Mouse (Mus musculus) erythroblast, embryonic 14.5 days (primary cell): ENCODE measurements at regions not wholly inside any gene's neighbourhood (a gene's known extent, or its start where the extent isn't known, plus 50 kb on each side); places are given as distances from the start of the nearest gene placed in this dataset.

Experiments used
- GATA1 ChIP-seq: IDR thresholded peaks from 2 replicates; pipeline ENCODE4 v1.6.1; 2012; ENCODE audit warnings: low read length, inconsistent platforms, mixed read lengths
- TAL1 ChIP-seq: IDR thresholded peaks from 3 replicates; pipeline ENCODE4 v1.6.1; 2012; ENCODE audit warnings: low read length, inconsistent platforms, mixed read lengths

DNA sequence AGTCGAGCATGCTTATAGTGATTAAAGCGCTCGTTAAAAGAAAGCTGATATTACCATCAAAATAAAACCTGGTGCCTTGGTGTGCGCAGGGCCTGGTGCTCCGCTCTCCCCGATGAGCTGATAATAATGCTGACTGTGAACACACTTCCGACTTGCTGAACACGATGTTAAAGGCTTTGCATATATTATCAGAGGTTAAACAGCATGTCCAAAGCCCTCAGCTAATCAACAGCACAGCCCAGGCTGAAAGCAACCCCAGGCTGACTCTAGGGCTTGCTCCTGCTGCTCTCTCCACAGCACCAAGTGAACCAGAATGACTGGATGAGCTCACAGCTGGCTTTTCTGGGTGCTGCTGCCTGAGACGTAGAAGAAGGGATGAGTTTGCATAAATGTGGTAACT is 238.2 kb upstream of the 1700012A03Rik start:
- no peak for TF ChIP-seq GATA1
- TF ChIP-seq TAL1: no peak
